Mouse (Mus musculus): ENCODE measurements around the gene Tatdn3. TPM values are rescaled to one million over a fixed set of nuclear protein-coding genes. Genes with fewer than 3 reads are reported as not detected.

The Tatdn3 gene
- polyA plus RNA-seq (2017; shearing (Covaris generic)) = 9.2 TPM

DNA sequence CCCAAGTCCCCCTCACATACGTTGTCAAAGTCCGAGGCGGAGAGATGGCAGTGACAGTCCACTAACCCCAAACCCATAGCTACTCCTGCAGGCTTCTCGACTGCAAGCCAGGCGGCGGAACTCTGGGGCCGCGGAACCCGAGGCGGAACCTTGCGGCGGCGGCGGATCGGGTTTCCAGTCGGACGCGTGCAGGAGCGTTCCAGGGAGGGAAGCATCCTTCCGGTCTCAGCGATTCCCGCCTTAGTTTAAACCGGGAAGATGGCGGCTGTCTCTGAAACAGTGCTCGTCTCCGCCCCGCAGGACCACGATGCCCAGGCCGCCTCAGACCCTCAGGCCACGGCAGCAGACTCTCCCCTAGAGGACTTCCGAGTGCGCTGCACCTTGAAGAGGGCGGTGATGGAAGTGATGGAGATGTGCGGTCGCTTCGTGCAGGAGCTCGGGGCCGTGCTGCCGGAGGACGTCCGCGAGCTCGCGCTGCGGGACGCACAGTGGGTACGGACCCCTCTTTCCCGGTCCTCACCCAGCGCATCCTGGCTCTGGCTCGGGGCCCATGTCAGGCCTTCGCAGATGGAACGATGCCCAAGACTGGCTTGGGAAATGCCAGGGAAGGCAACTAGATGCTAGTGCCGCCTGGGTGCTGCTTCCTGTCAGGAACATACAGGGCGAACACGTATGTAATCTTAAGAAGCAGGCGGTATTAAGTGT is at the start of gene Tatdn3, which contains the start of gene Nsl1:
Gene Tatdn3 (minus strand): TSS at position 152 of the 705 bp plus-strand sequence.
Gene Nsl1 (plus strand): TSS at position 232 of the 705 bp plus-strand sequence.

DNA sequence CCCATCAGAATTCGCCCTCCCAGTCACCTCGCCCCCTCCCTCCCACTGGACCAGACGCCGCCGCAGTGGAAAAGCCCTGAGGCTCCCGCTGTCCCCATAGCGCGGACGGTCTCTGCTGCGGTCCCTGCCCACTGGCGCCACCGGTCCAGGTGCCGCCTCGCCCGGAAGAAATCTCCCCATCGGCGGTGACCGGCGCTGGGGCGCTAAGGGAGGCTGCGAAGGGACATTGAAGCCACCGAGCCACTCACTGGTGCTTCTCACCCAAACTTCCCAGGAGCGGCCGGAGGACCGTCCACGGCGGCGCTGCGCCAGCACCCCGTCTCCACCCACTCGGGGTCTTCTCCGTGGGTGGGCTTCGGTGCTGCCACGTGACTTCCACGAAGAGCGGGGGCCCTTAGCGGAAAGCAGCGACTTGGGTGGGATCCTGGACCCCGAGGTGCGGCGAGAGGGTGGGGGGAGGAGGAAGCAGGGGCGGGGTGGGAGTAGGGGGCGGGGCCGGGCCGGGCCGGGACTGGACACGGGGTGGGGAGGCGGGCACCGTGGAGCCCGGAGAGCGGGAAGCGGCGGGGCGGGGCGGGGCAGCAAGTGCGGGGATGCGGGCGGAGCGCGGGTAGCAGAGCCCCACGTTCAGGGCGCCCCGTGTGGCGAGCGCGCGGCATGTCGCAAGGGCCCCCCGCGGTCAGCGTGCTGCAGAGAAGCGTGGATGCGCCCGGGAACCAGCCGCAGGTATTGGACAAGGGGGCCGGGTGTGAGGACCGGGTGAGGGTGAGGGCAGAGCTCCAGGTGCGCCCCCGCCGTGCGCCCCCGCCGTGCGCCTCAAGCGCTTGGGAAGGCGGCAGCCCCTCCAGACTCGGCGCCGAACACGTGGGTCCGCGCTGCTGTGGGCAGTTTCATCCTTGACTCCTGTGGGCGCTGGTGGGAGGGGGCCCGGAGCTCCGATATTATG is 35.3 kb upstream of the Tatdn3 start, which contains the start of gene Batf3:
Gene Batf3 (plus strand): TSS at position 46 of the 946 bp plus-strand sequence.

DNA sequence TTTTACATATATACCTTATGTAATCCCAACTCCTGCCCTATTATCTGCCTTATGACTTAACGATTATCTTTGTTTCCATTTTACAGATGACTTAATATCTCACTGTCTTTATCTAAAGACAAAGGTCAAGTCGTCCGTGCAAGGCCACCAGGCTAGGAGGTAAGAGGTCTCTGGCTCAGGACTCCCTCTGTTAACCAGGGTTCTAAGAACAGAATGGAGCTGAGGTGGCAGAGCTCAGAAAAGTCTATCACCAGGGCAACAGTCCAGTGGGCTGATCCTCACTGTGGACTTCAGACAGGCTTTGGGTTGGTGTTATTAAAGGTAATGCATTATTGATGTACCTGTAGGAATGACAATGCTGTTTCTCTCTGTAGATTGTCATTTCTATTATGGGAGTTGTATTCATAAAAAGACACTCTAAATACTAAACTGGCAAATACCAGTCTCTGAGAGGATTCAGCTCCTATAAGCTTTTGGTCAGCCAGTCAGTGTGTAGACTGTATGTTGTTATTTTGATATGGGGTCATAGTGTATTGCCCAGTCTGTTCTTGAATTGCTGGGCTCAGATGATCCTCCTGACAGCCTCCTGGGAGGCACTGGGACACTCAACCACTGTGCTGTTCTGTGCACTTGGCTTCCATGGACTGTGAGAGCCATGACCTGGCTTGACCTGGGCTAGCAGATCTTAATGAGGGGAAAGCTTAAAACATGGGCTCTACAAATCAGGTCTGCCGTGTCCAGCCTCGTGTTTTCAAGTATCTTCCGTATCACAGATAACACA is 26.0 kb downstream of the Tatdn3 start, which contains the start of gene Spata45:
Gene Spata45 (plus strand): TSS at position 86 of the 781 bp plus-strand sequence.

GRCm38 (mm10) chr1:191026021-191026713 is 36.6 kb downstream of the Tatdn3 start, which contains the start of gene Flvcr1:
Flvcr1 (minus strand) TSS chr1:191026158.

Other genes with a start within 250 kb of the Tatdn3 start
- 7.4 TPM for gene Rps6kc1, start 151.2 kb downstream of the Tatdn3 start, polyA plus RNA-seq (2017; shearing (Covaris generic))
- 86.4 TPM for gene Angel2, start 137.8 kb downstream of the Tatdn3 start, polyA plus RNA-seq (2017; shearing (Covaris generic))
- 0.27 TPM for gene Vash2, start 83.6 kb downstream of the Tatdn3 start, polyA plus RNA-seq (2017; shearing (Covaris generic))
- 34.9 TPM for gene Flvcr1, start 36.8 kb downstream of the Tatdn3 start, polyA plus RNA-seq (2017; shearing (Covaris generic))
- gene Spata45, start 26.3 kb downstream of the Tatdn3 start, polyA plus RNA-seq (2017; shearing (Covaris generic)) = not detected
- gene Nsl1, start 80 bp upstream of the Tatdn3 start, polyA plus RNA-seq (2017; shearing (Covaris generic)) = 0.25 TPM
- gene Batf3, start 34.9 kb upstream of the Tatdn3 start, polyA plus RNA-seq (2017; shearing (Covaris generic)) = not detected
- not detected for gene Fam71a, start 101.9 kb upstream of the Tatdn3 start, polyA plus RNA-seq (2017; shearing (Covaris generic))
- 84.8 TPM for gene Atf3, start 155.1 kb upstream of the Tatdn3 start, polyA plus RNA-seq (2017; shearing (Covaris generic))